Mouse (Mus musculus) kidney, adult 9 months (tissue): ENCODE measurements at regions not wholly inside any gene's neighbourhood (a gene's known extent, or its start where the extent isn't known, plus 50 kb on each side); places are given as distances from the start of the nearest gene placed in this dataset.

Source experiments
- DNase-seq: peaks from one replicate; pipeline ENCODE4 v3.0.0; 2022

DNA sequence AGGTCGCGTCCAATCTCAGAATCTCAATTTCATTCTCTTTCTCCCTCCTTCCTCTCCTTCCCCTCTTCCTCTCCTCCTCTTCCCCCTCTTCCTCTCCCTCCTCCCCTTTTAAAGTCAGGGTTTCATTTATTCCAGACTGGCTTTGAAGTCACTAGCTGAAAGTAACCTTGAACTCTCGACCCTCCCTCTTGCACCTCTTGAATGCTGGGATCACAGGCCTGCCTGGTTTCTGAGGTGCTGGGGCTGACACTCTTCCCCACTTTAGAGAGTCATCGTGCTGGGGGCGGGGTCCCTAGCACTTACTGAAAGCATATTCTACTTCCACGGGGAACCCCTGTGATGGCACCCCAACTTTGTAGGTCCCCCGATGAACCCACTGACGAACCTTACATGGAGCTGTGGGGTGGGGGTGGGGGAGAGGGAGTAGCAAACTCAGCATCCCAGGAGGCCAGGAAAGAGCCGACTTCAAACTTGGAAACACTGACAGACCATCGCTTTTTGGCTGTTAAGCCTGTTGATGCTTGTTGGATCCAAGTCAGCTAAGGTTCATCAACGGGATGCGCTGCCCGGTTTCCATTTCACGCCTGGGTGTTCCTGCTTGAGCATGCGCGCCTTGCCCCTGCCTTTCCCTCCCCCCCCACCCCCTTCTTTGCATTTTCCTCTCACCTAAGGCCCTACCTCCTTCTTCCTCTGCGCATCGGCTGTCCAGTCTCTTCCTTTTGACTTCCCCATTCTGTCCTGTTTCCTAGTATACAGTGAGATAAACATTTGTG is 132.0 kb upstream of the Med13l start:
- DNase-seq, result no peak

DNA sequence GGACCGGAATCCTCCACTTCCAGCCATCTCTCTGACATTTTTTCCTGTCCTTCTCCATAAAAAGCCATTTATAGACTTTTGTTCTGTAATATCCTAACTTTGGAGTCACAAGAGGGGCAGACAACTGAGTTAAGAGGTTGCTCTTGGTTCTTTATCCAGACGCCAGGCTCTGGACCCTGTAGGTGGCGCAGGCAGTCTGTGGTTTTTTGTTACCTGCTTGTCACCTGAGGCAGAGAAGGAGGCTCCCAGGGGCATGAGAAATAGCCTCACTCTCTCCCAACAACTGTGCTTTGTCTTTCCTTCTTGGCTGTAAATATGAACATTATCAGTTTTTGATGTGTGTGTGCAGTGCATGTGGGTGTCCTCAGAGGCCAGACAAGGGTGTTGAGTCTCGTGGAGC is 126.9 kb upstream of the Med13l start:
- no peak for DNase-seq

DNA sequence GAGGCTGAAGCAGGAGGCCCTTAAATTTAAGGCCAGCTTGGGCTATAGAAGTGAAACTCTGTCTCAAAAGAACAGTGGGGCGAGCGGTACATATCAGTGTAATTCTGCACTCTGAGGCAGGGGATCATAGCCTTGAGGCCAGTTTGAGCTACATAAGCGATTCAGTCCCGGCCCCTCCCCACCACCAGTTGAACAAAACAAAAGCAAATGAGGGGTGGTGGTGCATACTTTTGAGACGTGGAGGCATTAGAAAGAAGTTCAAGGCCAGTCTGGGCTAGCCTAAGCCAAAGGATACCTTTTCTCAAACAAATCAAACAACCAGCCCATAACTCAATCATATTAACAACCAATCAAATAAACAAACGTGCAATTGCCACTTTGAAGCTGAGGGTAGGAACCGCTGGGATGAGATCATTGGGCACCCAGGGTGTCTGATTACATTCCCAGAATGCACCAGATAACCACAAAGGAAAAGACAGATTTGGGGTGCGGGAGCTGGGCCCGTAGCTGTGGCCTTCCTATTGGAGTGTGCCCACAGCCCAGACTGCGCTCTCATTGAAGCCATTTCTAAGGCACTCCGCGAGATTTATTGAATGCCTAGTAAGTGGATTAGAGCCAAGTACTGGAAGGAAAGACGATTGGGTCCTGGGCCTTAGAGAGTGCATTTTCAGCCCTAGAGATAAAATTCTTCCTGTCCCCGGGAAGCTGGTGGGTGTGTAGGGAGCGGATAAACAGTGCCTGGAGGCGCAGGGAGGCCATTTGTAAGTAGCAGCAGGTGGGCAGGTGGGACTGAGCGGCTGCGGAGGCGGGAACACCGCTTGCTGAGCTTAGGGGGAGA is 125.5 kb upstream of the Med13l start:
- DNase-seq, result no peak

DNA sequence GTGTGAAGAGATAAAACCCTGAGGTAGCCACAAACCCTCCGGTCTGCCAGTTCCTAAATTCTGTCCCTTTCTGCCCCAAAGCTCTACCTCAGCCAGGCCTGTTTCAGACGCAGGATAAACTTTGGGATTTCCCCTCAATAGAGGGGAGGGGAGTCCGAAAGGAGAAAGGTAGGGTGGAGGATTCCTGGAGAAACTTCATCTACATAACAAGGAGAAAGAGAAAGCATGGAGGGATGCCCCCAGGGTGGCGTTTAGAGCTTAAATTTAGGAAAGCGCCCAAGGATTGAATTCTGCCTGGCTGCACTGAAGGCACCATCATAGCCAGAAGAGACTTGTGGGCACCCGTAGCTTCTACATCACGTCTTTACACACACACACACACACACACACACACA is 124.9 kb upstream of the Med13l start:
- DNase-seq, result no peak

DNA sequence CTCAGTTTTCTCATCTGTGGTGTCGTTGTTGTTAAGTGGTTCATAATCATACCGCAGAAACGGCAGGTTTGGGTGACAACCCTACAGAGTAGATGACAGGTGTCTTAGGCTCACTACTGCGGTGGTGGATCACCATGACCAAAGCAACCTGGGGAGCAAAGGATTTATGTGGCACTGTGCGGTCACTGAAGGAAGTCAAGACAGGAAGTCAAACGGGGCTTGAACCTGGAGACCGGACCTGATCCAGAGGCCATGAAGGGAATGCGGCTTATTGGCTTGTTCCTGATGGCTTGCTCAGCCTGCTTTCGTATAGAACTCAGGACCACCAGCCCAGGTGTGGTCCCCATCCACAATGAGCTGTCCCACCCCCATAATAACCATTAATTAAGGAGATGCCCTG is 124.4 kb upstream of the Med13l start:
- DNase-seq, result no peak

DNA sequence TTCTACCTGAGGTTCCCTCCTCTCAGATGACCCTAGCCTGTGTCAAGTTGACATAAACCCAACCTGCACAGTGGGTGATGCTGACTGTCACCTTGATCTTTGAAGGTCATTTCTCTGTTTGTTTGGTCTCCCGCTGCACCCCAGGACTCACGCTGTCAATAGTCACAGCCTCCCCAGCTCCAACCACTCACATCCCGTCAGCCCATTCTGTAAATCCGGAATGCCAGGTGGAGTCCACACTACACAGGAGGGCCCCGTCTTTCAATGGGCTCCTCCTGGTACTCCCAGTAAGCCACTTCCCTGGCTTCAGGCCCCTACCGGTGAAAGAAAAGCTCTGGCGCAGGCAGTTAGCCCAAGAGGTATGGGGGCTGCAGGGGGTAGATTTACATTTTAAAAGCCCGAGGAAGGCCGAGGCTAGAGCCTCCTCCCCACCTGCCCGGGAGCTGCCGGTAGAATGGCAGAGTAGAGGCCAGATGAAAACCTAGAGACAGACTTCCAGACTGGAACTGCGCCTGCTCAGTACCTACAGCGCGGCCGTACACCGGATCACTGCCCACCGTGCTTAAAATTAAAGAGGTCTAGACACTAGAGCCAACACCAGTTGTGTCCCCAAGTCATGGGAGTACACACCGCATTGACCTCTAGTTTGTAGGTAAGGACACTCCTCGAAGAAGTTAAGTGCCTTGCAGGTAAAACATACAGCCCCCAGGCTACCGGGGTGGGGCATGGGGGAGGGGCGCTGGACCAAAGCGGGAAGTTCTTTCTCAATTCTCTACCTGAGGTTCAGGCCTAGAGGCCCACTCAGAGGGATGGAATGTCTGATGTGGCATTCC is 123.8 kb upstream of the Med13l start:
- no peak for DNase-seq

DNA sequence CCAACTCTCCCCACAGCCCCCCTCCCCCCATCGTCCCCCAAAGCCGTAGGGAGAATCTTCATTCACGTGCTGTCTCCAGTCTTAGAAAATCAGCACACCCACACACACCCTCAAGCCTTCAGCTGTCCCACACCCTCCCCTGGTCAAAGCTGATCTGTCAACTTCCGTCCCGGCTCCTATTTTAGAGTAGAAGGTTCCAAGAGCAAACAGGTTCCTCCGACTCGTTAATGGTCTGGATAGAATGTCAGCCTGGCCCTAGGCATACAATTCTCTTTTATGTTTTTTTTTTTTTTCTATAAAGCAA is 123.2 kb upstream of the Med13l start:
- DNase-seq, result no peak

DNA sequence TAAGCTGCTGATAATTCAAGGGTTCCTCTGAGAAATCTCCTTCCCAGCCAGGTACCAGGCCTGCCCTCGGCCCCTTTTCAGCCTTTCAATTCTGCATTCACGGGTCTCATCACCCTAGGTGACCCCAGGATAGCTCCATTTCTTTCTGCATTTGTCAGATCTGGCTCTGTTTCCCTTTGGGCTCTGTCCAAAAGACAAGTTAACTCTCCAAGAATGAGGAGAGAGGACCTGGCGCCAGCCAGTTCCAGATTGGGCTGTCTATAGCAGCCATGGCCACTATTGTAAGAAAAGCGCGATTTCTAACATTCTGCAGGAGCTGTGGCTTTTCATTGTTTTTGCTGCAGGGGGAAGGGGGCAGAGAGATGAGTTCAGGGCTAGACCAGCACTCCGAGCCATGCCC is 122.5 kb upstream of the Med13l start:
- no peak for DNase-seq

DNA sequence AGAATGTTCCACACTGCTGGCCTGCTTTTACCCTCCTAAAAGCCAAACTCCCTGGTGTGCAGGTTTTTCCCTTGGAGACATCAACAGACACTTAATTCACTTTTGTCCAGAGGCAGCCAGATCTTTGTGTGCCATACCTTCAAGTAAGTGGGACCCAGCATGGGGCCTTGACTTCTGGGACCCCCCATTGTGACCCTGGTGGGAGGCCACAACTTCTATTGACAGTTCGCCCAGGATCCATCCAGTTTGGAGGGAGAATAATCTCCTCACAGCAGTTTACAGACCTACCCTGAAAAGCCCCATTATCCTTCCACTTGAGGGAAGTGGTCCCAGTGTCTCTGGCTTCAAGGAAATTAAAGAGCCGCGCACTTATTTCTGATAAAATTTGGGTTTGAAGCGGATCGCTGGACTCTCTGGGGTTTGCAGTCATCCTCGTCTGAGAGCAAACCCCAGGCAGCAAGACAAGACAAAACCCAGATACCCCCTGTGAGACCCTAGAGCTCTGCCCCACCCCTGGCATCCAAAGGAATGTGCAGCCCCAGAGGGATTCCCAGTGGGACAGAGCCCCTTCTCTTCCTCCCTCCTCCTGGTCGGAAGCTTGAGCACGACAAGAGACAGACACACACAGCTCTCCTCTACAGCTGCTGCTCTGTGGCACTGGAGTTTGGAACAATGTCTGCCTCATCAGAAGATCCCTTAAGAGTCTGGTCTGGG is 115.8 kb upstream of the Med13l start:
- no peak for DNase-seq

DNA sequence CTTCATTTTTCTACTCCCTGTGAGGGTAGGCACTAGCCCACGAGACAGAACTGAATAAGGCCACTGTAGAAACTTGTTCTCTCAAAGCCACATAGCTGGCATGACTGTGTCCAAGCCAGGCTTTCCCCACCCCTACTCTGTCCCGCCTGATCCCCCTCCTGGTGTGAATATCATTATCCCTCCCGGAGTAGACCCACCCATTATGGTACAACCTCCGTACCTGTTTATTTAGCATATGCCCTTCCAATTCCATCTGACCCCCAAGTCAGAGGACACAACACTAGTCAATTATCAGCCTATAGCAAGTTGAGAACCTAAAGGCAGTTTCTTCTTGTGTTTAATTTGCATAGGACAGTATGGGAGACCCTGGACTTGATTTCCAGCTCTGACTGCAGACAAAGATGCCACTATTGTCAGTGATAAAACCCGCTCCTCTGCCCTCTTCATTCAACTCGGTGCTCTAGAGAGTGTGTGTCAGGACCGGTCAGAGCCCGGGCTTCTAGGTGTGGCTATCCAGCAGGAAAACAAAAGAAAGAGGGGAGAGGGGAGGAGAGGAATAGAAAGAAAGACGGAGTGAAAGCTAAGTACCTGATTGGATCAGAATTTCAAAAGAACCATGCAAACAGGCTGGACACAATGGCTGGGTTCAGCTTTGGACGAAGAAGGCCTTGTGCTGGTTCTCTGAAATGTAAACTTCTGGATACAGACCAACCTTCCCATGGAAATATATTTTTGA is 115.1 kb upstream of the Med13l start:
- no peak for DNase-seq

DNA sequence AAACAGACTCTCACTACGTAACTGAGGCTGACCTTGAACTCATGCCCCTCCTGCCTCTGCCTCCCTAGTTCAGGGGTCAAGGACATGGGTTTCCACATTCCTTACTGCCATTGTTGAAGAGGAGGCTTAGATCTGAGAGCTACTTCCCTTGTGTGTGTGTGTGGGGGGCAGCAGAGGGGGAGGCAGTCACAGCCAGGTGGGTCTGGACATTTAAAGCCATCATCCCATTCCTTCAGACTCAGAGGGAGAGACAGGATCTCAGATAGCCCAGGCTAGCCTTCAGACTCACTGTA is 114.5 kb upstream of the Med13l start:
- DNase-seq, result no peak

DNA sequence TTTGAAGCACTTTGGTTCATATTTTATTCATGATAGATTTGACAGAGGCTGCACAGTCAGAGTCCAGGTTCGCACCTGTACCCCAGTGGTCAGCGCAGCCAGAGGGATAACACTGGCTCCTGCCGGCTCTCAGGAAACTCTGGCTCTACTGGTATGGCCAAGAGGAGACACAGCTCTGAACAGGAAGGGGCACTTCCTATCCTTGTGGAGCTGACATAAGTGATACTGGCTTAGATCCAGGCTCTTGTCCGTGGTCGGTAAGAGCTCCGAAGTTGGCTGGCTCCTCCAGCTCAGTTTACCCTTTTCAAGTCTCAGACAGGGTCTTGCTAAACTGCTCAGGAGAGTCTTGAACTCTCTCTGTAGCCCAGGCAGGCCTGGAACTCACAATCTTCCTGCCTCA is 113.6 kb upstream of the Med13l start:
- no peak for DNase-seq

DNA sequence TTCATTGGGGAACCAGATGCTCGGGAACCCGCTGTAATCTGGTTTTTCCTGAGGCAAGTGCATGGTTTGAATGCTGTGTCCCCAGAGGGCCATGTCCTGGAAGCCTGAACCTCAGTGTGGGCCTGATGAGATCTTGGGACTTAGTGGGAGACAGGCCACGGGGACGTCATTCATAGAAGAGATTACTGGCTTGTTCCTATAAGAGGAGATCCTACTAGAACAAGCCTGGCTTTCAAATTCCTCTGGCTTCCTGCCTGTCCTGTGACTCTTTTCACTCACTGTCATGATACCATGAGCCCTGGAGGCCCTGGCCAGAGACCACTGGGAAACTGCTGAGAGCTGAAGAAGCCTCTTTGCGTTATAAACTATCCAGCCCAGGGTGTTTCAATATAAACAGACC is 113.1 kb upstream of the Med13l start:
- DNase-seq, result no peak

DNA sequence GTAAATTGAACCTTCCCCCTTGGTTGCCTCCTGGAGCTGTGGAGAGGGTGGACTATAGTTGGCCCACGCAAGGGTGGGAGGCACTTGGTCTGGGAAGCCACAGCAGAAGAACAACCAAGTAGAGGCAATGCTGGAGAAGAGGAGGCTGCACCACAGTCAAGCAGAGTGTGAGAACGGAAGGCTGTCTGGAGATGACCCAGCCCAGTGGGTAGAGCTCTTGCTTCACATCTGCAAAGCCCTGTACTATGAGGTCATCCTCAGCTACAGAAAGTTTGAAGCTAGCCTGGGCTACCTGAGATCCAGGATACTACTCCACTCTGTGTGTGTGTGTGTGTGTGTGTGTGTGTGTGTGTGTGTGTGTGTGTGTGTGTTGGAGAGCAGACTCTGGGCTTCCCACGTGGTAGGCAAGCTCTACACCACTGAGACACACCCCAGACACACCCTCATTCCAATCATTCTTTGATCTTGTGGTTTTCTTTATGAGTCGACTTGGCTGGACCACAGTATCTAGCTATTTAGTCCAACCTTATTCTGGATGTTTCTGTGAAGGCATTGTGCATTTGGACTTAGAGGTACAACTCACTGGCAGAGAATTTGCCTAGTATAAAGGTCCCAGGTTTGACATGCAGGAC is 111.5 kb upstream of the Med13l start:
- DNase-seq, result no peak

DNA sequence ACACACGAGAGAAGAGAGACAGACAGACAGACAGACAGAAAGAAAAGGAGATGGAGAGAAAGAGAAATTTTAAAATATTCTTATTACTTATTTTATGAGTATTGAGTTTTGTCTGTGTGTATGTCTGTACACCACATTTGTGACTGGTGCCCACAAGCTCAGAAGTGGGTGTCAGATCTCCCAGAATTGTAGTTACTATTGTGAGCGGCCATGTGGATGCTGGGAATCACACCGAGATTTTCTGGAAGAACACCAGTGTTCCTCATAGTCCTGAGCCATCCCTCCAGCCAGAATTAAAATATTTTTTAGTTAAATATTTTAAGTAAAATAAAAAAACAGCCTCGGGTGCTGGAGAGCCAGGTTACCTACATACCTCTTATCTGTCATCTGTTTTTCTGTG is 110.6 kb upstream of the Med13l start:
- DNase-seq, result no peak

DNA sequence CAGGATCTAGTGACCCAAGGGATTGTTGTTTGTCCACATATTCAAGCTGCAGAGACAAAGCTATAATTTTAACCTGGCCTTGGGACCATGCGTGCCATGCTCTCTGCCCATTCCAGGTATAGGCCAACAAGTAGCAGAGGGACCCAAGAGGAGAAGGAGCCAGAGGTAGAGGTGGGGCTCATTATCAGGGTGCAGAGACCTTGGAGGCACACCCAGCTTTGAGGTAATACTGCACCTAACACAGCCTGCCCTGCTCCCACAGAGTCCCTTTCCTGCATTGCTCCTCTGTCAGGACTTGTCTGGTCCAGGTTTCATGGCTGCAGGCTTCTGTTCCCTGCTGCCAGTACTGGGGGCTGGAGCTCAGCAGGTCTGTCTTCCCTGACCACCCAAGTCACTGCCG is 108.4 kb upstream of the Med13l start:
- no peak for DNase-seq

DNA sequence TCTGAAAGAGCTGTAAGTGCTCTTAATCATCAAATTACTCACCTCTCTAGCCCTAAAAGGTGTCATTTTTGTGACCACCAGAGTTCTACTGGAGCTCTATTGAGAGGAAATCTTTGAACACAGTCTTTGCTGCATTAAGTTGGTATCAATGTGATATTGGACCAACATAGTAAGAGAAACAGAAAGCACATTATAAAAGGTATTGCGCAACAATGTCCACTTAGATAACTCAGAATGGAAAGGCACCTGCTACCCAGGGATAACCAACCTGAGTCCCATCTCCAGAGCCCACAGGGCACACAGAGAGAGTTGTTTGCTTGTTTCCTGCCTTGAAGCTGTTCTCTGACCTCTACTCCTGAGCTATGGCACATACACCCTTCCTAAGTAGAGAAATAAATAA is 106.4 kb upstream of the Med13l start:
- DNase-seq, result no peak

DNA sequence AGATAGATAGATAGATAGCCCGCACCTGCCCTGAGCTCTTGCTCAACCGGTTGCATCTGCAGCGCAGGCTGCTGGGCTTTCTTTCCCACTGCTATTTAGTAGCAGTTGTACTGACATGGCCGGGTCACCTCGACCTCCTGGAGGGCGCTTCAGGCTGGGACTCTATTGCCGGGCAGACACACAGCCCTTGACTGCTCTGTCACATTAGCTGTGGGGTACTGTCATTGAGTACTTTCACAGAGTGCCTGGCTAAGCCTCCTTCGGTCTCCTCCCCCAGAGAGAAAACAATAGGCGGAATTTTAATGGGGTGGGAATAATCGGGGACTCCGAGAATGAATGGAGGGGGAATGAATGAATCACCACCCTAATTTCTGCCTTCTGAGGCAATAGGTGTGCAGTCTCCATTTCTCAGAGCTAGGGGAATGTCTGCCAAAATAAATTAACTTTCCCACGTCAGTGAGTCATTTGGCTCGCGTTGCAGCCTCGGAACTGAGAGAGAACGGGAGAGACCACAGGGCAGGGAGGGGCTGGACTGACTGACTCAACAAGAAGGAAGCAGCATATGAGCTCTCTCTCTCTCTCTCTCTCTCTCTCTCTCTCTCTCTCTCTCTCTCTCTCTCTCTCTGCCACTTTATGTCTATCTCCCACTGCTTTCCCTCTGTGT is 101.6 kb upstream of the Med13l start:
- peak; percentile 41 for DNase-seq

DNA sequence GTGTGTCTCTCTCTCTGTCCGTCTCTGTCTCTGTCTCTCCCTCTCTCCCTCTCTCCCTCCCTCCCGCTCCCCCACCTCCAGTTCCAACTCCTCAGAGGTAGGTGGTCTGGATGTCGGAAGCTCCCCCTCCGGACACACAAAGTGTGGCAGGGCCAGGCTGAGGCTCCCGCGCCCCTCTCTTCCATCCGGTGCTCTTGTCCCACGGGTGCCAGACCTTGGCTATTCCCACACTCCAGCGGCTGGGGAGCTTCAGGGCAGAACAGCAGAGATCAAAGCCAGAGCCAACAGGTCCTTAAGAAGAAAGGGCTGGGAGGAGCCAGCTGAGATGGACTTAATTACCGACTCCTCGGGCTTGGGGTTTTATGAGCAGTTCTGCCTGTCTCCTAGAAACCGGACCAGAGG is 101.1 kb upstream of the Med13l start:
- DNase-seq, result no peak

DNA sequence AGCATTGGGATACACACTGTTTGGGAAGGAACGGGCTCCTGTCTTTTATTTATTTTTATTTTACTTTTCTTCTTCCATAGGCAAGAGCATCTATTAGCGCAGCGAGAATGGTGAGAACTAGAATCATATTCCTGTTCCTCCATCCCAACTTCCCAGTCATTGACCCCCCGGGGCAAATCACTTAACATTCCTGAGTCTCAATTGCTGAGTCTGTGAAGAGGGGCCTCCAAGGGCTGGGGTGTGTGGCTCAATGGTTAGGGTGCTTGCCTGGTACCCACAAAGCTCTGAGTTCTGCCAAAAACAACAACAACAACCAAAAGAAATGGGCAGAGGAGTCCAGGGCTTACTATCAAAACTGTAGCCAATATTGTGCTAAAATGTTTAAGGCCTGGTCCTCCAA is 98.5 kb upstream of the Med13l start:
- DNase-seq, result no peak

DNA sequence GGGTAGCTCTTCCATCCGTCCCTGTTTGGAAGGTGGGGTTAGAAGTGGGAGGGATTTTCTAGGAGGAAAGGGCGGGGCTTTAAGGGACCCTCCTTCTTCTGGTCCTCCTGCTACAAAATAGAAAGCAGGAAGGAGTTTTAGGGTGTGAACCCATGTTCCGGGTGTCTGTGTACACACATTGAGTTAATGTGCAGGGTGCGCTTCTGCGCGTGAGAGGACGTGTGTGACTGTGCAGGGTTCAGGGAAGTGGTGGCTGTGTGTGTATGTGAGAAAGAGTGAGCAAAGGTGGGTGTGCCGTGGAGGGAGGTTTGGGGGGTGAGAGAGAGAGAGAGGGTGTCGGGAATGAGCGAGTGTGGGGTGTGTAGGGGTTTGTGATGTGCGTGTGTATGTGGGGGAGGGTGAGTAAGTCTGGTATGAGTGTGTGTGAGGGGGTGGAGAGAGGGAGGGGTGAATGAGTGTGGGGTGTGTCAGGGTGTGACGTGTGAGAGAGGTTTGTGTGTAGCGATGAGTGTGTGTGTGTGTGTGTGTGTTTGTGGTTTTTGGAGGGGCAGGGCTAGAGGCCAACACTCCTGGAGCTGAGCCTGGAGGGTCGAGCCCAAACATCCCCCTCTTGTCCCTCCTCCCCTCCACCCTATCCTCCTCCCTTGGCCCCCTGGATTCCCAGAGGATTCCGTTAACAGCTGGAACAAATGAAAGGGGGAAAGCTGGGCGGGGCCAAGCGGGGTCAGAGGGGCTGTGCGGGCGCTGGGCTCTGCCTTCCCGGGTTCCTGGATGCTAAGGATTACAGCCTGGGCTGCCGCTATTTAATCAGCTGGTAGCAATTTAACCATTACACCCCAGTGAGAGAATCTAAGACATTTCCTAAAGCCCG is 95.3 kb upstream of the Med13l start:
- peak; percentile 18 for DNase-seq
